Mouse (Mus musculus) B cell, adult 2 months (primary cell): ENCODE results near the gene Cnn2.

Experiments
- DNase-seq, 2 experiments: peaks; one replicate each; pipeline ENCODE4 v3.0.0; 2022

The Cnn2 gene

DNA sequence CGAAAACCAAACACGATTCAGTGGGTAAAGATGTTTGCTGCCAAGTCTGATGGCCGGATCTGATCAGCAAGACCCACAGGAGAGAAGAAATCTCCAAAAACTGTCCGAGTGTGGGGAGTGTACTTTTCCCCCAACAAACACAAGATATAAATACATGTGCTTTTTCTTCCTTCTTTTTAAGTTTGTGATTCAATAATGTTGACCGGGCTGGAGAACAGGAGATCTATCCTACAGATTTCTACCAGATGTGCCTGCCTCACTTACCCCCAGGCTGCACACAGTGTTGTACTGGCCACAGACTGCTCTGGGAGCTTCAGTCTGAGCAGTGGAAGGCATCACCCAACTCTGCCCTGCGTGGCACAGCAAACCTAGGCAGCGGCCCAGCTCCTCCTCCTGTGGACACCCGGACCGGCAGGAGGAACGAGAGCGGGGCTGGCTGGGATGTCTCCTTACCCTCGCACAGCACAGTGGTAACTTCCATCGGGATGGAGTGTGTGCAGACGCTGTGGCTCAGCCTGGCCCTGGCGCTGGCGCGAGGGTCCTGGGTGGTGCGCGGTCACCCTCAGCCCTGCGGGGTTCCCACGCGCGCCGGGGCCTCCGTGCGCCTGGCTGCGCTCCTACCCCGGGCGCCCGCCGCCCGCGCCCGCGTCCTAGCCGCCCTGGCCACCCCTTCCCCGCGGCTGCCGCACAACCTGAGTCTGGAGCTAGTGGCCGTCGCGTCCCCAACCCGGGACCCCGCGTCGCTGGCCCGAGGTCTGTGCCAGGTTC lies 17.8 kb upstream of the Cnn2 start, which contains the start of gene Grin3b:
Gene Grin3b, plus strand, starts transcription at position 301 of the 768 bp plus-strand sequence.
- DNase-seq, result no peak

GRCm38 (mm10) chr10:79971183-79971497 lies 17.2 kb upstream of the Cnn2 start:
- no peak for DNase-seq

GRCm38 (mm10) chr10:79972831-79973230 lies 15.6 kb upstream of the Cnn2 start:
- DNase-seq, result no peak

DNA sequence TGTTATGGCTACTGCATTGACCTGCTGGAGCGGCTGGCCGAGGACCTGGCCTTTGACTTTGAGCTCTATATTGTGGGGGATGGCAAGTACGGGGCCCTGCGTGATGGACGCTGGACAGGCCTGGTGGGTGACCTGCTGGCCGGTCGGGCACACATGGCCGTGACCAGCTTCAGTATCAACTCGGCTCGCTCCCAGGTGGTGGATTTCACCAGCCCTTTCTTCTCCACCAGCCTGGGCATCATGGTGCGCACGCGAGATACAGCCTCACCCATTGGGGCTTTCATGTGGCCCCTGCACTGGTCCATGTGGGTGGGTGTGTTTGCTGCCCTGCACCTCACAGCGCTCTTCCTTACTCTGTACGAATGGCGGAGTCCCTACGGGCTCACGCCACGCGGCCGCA lies 14.3 kb upstream of the Cnn2 start:
- DNase-seq, result no peak

DNA sequence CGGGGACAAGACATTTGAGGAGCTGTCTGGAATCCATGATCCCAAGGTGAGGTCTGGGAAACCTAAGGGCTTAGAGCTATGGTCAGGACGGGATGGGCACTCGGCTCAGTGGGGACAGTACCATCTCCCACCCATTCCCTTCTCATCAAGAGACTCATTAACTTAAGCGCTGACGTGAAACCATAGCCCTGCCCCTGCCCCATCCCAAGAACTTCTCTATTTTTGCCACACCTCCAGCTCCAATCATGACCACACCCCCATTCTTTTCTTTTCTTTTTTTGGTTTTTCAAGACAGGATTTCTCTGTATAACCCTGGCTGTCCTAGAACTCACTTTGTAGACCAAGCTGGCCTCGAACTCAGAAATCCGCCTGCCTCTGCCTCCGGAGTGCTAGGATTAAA lies 13.7 kb upstream of the Cnn2 start:
- DNase-seq, result no peak

DNA sequence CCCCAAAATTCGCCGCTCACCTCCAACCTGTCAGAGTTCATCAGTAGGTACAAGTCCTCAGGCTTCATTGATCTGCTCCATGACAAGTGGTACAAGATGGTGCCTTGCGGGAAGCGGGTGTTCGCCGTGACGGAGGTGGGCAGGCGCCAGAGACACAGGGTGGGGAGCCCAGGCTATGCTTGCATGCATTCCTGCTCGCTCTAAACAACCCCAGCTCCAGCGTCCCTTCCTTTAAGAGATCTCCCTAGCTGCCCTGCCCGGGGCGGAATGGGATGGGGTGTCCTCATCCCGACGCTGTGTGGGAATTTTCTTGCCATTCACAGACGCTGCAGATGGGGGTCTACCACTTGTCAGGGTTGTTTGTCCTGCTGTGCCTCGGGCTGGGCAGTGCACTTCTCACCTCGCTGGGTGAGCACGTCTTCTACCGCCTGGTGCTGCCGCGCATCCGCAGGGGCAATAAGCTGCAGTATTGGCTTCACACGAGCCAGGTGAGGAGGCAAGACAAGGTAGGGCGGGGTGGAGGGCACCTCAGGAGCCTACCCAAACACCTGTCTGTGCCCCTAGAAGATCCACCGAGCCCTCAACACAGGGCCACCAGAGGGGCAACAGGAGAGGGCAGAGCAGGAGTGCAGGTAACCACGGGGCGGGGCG lies 12.2 kb upstream of the Cnn2 start:
- DNase-seq, result no peak

- no peak for DNase-seq
These were observed 11.7 kb upstream of the Cnn2 start for GRCm38 (mm10) chr10:79976722-79977107.

GRCm38 (mm10) chr10:79977324-79977723 lies 11.1 kb upstream of the Cnn2 start:
- DNase-seq, result no peak

GRCm38 (mm10) chr10:79978061-79978460 lies 10.3 kb upstream of the Cnn2 start:
- no peak for DNase-seq

DNA sequence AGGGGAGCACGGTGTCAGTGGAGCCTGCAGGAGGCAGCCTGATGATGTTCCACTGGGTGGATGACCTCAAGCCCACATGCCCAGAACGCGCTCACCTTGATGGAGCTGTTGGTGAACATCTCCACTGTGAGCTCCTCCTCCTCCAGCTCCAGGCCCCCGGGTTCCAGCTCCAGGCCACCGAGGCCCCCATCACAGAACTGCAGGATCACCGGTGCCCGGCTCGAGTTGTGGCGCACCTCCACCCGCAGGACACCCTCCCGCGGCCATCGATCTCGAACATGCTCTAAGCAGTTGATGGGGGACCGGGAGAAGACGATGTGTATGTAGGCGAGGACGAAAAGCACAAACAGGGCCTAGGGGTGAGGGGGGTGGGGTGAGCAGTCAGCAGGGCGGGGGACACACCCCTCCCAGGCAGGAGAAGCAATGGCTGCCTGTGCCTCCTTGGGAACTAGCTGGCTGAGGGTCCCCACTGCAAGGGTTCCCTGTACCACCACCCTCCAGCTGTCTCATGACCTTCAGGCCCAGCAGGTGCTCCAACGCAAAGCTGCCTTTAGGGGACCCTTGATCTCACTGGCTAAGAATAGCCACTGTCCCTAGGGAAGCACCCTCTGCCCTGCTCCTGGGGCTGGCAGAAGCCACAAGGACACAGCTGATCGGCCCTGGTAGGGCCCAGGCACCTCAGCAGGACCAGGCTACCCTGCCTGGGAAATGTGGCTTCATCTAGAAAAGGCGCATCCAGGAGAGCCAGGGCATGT lies 8.8 kb upstream of the Cnn2 start:
- no peak for DNase-seq

DNA sequence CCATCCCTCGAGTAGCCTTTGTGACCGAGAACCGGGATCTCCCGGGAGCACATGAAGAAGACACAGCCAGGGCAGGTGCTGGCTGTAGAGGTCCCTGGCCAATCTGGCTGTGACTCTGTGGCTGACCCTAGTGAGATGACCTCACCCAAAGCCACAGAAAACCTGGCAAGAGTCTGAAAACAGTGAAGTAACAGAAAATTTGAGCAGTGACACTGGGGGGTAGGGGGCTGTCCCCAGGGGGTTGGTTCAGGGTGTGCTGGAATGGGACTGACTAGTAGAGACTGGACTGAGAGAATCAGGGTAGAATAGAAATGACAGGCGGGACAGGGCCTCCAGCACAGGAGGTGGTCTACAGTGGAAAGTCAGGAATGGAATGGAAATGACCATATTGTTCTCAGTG lies 5.2 kb upstream of the Cnn2 start:
- peak in 1 of 2 experiments; percentile 8 for DNase-seq

DNA sequence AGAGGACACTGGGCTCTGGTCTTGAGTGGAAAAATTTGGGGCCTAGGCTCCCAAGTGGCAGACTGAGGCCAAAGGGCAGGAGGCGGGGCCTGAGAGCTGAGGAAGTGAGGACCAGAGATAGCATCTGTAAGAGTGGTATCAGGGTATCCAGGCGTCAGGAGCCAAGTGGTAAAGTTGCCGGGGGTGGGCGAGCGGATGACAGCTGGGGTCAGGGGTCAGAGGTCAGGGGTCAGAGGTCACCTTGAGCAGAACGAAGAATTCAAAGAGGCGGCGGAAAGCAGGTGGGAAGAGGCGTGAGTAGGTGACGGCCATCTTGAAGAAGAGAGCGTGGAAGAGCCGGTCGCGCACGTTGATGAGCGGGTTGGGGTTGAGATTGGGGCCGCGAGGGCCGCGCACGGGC lies 4.7 kb upstream of the Cnn2 start:
- peak; percentile 79 to 81 for DNase-seq

DNA sequence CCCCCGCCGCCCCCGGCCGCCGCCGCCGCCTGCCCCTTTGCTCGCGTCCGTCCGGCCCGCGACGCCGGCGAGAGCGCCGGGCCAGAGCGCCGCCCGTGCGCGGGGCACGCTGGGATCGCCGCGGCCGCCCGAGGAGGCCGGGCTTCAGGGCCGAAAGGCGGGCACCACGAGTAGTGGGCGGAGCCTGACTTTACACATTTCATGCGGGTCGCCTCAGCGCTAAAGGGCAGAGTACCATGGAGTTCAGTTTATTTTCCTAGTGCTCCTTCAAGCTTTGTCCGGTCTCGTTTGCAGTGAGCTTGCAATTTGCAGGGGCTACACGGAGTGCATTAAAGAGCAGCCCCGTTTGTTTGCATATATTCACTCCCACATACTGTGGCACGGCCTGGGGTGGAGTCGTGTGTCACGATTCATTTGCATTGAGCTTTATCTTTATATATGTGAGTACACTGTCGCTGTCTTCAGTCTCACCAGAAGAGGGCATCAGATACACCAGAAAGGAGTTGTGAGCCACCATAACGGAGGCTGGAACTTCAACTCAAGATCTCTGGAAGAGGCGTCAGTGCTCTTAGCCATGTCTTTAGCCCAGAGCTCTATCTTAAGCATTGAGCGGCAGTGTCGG lies 4.1 kb upstream of the Cnn2 start, which contains the start of gene Tmem259:
Gene Tmem259, minus strand, starts transcription at position 136 of the 622 bp plus-strand sequence.
- peak; percentile 89 to 91 for DNase-seq

DNA sequence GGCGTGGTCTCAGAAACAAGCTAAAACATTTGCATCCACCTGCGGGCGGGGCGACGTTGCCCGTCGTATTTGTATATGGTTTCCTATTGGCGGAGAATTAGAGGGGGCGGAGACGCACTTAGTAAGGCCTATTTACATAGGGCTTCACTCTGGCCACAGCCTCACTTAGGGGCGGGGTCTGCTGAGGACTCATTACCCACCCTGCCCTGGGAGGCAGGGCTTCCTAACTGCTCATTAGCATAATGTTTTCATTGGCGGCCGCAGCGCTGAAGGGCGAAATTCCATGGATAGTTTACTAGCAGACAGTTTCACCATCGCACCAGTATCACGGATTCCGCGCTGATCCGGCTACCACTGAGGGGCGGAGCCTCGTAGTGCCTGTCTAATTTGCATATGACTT lies 3.5 kb upstream of the Cnn2 start:
- DNase-seq, result peak; percentile 94 to 96

DNA sequence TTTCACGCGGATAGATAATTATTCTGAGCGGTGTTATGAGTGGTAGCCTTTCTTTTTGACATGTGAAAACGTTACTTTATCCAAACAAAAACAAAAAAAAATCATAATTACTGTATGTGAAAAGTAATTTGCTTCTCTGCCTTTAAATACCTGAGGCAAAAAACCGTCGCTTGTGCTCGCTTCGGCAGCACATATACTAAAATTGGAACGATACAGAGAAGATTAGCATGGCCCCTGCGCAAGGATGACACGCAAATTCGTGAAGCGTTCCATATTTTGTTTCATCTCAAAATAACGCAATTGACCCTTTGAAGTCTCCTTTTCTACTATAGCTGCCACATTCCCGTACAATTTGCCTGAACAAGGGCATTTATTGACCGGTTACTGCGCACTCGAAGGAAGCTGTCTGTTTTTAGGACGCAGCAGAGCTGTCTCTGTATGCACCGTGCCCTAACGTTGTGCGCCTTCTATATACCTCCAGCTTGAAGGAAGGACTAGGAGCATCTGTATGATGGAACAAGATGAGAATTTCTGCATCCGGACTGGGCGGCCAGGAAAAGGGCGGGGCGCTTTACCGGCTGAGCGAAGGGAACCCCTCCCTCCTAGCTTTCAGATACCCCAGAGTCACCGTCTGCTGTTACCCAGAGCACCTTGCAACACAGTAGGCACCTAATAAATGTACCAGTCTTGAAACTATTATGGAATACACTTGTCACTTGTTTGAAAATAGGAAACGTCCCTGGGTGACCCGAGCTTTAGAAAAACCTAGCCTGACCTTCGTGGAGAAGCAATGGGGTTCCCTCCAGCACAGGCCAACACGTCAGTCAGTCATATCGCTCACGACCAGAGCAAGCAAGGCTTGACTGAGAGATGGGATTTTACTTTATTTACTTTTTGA lies 2.8 kb upstream of the Cnn2 start:
- DNase-seq, result peak; percentile 72 to 76

GRCm38 (mm10) chr10:79986232-79986878 lies 2.0 kb upstream of the Cnn2 start:
- peak; percentile 40 to 47 for DNase-seq

GRCm38 (mm10) chr10:79986963-79987362 lies 1.4 kb upstream of the Cnn2 start:
- DNase-seq, result peak; percentile 98 to 99

- peak in 1 of 2 experiments; percentile 12 for DNase-seq
These were observed 446 bp upstream of the Cnn2 start for GRCm38 (mm10) chr10:79987771-79988505.

- no peak for DNase-seq
These were observed 945 bp downstream of the Cnn2 start for GRCm38 (mm10) chr10:79989272-79989786.

- DNase-seq, result no peak
These were observed 1.5 kb downstream of the Cnn2 start for GRCm38 (mm10) chr10:79989870-79990269.

DNA sequence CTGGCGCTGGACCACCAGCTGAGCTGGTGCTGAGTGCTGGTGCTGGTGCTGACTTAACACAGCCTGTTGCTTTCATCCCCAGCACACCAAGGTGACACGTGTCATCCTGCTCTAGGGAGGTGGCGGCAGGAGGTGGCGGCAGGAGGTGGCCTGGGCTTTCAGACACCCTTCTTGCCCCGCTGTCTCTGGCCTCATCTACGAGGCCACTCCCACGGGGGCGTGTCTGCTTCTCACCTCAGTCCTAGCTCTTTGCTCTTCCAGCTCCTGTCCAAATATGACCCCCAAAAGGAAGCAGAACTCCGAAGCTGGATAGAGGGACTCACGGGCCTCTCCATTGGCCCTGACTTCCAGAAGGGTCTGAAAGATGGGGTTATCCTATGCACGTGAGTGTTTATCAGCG lies 2.7 kb downstream of the Cnn2 start:
- no peak for DNase-seq
